Mouse (Mus musculus) embryonic fibroblast, embryonic 13.5 days (primary cell): ENCODE data around the gene Sox30.

Experiments used
- CTCF ChIP-seq: IDR thresholded peaks from 2 replicates; pipeline ENCODE4 v1.5.1; 2011; ENCODE audit warnings: mild to moderate bottlenecking, control low read depth, low read length, moderate library complexity, borderline replicate concordance; ENCODE audit not compliant: insufficient read depth
- POLR2A ChIP-seq: IDR thresholded peaks from 2 replicates; pipeline ENCODE4 v1.6.1; 2011; ENCODE audit warnings: low read depth, mild to moderate bottlenecking, control low read depth, low read length, moderate library complexity

GRCm38 (mm10) chr11:45992087-45992486 lies 12.0 kb downstream of the Sox30 start:
- TF ChIP-seq CTCF (no peak), POLR2A (no peak)
